Mouse (Mus musculus): ENCODE data around the gene Metap1. TPM values are rescaled to one million over a fixed set of nuclear protein-coding genes. Genes with fewer than 3 reads are reported as not detected.

Gene Metap1
- polyA plus RNA-seq, 1 experiment = 105 TPM

DNA sequence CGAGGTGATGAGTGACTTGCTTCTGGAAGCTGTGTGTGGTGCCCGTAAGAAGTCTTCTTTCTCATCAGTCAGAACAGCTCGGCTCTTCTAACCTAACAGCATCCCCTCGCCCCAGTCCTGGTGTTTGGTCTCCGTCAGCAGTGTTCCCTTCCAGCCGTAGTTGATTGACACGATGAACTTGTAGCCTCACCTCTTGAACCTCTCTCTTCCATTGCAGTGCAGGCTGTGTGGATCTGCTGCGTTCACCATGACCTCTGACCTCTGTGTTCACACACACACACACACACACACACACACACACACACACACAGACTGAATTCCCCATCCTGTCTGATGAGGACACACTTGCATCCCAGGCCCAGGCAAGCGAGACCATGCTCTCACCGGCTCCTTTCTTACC is 37.1 kb downstream of the Metap1 start:
- Histone ChIP-seq H3K9ac (ENCODE audit: low read depth, poor library complexity, severe bottlenecking) (no peak overlapping the region), H3K4me1 (ENCODE audit: control insufficient read depth, insufficient read depth, low read length) (no peaks in the 10 kb centered on the region), H3K27ac (ENCODE audit: insufficient read depth, low read length) (no peak overlapping the region), H3K9me3 (replicated peaks; ENCODE audit: control insufficient read depth, insufficient read depth, low read length, poor library complexity, severe bottlenecking) (no peaks in the 10 kb centered on the region), H3K36me3 (ENCODE audit: control insufficient read depth, insufficient read depth, low read length, poor library complexity, severe bottlenecking) (peaks cover 78% of the 10 kb centered on the region), H3K27me3 (ENCODE audit: control insufficient read depth, insufficient read depth, low read length, poor library complexity, severe bottlenecking) (no peaks in the 10 kb centered on the region), H3K4me3 (ENCODE audit: low read depth, low read length) (no peak overlapping the region)
- no peak for TF ChIP-seq CTCF (IDR thresholded peaks at IDR 0.05; ENCODE audit: low read depth, low read length)
- TF ChIP-seq POLR2A (IDR thresholded peaks at IDR 0.05; ENCODE audit: insufficient read depth, low read length) = no peak
- no peak for TF ChIP-seq EP300 (IDR thresholded peaks at IDR 0.05; ENCODE audit: insufficient read depth, low read depth, low read length)

DNA sequence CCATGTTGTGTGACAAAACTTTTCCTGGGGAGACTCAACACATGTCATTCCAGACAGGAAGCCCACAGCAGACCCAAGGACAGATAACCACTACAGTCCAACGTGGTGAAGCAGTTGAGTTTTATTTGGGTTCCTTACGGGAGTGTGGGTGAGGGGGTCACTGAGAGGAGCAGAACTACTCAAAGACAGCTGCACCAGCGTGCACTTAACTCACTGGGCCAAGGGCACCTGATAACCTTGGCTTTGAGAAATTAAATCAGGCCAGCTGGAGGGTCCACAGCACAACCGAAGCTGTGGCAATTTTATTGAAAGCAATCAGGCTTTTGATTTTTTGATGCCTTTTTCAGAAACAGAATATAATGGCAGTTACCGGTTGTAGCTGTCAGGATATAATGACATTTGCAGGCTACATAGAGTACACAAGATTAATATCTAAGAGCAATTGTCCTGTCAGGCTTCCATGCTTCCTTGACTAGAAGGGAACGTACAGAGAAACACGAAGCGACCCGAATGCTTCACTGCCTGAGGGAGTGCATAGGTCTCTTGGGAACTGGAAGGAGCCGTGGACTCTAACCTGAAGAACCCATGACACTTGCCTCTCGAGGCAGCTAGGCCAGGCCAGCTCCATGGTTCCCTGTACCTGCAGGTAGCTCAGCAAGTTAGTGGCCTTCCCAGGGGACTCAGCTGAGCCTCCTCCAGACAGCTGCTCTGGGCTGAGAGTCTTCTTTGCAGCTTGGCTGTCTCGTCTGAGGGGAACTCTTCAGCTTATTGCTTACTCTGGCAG is 41.0 kb downstream of the Metap1 start:
- no peak overlapping the region for H3K9ac ChIP-seq (ENCODE audit: low read depth, poor library complexity, severe bottlenecking)
- H3K9me3 ChIP-seq (replicated peaks; ENCODE audit: control insufficient read depth, insufficient read depth, low read length, poor library complexity, severe bottlenecking) = no peaks in the 10 kb centered on the region
- no peaks in the 10 kb centered on the region for H3K4me1 ChIP-seq (ENCODE audit: control insufficient read depth, insufficient read depth, low read length)
- peaks cover 73% of the 10 kb centered on the region for H3K36me3 ChIP-seq (ENCODE audit: control insufficient read depth, insufficient read depth, low read length, poor library complexity, severe bottlenecking)
- TF ChIP-seq POLR2A (IDR thresholded peaks at IDR 0.05; ENCODE audit: insufficient read depth, low read length) = no peak
- TF ChIP-seq CTCF (IDR thresholded peaks at IDR 0.05; ENCODE audit: low read depth, low read length) = no peak
- TF ChIP-seq EP300 (IDR thresholded peaks at IDR 0.05; ENCODE audit: insufficient read depth, low read depth, low read length) = no peak
- no peaks in the 10 kb centered on the region for H3K27me3 ChIP-seq (ENCODE audit: control insufficient read depth, insufficient read depth, low read length, poor library complexity, severe bottlenecking)
- H3K27ac ChIP-seq (ENCODE audit: insufficient read depth, low read length) = no peak overlapping the region
- H3K4me3 ChIP-seq (ENCODE audit: low read depth, low read length) = no peak overlapping the region

DNA sequence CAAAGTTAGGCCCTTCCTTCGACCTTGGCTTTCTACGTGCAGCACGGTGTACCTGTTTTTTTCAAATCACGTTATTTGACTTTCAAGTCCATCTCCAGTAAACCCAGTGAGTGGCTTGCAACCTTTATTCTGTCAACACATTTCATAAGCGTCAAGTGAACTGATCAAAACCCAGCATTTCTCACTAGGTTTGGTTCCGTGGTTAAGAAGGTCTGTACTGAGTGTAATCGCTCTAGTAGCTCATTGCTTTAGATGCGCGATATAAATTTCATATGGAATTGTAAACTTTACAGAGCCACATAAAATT is 45.9 kb downstream of the Metap1 start:
- H3K4me3 ChIP-seq (ENCODE audit: low read depth, low read length) = peak overlapping the region; percentile 93

DNA sequence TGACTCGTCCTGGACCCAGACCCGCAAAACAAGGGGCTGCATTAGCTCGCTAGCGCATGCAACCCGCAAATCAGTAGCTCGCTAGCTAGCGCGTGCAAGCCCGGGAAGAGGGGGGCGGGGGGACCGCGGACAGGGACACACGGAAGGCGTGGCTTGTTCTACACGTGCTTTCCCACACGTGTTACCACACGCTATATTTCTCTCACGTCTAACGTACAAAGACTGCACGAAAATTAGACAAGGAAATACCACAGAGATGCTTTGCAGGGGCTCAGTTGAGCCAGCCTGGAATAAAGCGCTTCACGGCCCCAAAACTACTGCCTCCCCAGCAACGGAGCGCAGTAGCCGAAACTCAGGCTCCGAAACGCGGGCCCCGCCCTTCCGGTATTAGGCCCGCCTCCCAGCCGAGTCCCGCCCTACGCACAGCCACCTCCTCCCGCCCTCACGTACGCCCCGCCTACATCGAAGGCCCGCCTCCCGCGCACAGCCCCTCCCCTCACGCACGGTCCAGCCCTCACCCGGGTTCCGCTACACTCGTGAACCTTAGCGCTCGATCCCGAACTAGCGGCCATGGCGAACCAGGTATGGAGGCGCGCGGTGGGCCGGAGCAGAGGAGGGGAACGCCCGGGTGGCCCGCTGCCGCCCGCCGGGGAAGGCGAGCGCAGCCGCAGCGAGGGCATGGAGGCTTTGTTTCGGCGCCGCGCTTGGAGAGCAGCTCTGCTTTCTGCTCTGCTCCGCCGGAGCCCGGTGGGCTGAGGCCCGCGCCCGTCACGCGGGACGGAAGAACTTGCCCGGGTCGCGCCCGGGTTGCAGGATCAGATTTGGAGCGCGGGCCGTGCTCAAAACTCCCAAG is 46.5 kb downstream of the Metap1 start, which contains the start of gene Adh5:
TSS of gene Adh5 (plus strand) at position 482 of the 853 bp plus-strand sequence.
- no peaks in the 10 kb centered on the region; the same call in 1 of the 2 replicates for H3K9me3 ChIP-seq (replicated peaks; ENCODE audit: control insufficient read depth, insufficient read depth, low read length, poor library complexity, severe bottlenecking)
- H3K4me1 ChIP-seq (ENCODE audit: control insufficient read depth, insufficient read depth, low read length) = no peaks in the 10 kb centered on the region
- peak within 1 kb of the TSS; percentile 79 for H3K9ac ChIP-seq (ENCODE audit: low read depth, poor library complexity, severe bottlenecking)
- TF ChIP-seq EP300 (IDR thresholded peaks at IDR 0.05; ENCODE audit: insufficient read depth, low read depth, low read length) (peak; percentile 44; the same call in 1 of the 2 replicates), POLR2A (IDR thresholded peaks at IDR 0.05; ENCODE audit: insufficient read depth, low read length) (peak; percentile 64), CTCF (IDR thresholded peaks at IDR 0.05; ENCODE audit: low read depth, low read length) (no peak)
- no peaks in the 10 kb centered on the region for H3K27me3 ChIP-seq (ENCODE audit: control insufficient read depth, insufficient read depth, low read length, poor library complexity, severe bottlenecking)
- peak within 1 kb of the TSS; percentile 93 for H3K4me3 ChIP-seq (ENCODE audit: low read depth, low read length)
- peaks cover 28% of the 10 kb centered on the region for H3K36me3 ChIP-seq (ENCODE audit: control insufficient read depth, insufficient read depth, low read length, poor library complexity, severe bottlenecking)
- H3K27ac ChIP-seq (ENCODE audit: insufficient read depth, low read length) = peak within 1 kb of the TSS; percentile 49; the same call in 1 of the 2 replicates

More for the DNA sequence above, 45.9 kb downstream of the Metap1 start:
- no peak for TF ChIP-seq POLR2A (IDR thresholded peaks at IDR 0.05; ENCODE audit: insufficient read depth, low read length)
- TF ChIP-seq CTCF (IDR thresholded peaks at IDR 0.05; ENCODE audit: low read depth, low read length) = no peak
- no peak for TF ChIP-seq EP300 (IDR thresholded peaks at IDR 0.05; ENCODE audit: insufficient read depth, low read depth, low read length)
- Histone ChIP-seq H3K9ac (ENCODE audit: low read depth, poor library complexity, severe bottlenecking) (peak overlapping the region; percentile 79), H3K4me1 (ENCODE audit: control insufficient read depth, insufficient read depth, low read length) (no peaks in the 10 kb centered on the region), H3K36me3 (ENCODE audit: control insufficient read depth, insufficient read depth, low read length, poor library complexity, severe bottlenecking) (peaks cover 34% of the 10 kb centered on the region), H3K27ac (ENCODE audit: insufficient read depth, low read length) (no peak overlapping the region), H3K27me3 (ENCODE audit: control insufficient read depth, insufficient read depth, low read length, poor library complexity, severe bottlenecking) (no peaks in the 10 kb centered on the region), H3K9me3 (replicated peaks; ENCODE audit: control insufficient read depth, insufficient read depth, low read length, poor library complexity, severe bottlenecking) (no peaks in the 10 kb centered on the region; the same call in 1 of the 2 replicates)

DNA sequence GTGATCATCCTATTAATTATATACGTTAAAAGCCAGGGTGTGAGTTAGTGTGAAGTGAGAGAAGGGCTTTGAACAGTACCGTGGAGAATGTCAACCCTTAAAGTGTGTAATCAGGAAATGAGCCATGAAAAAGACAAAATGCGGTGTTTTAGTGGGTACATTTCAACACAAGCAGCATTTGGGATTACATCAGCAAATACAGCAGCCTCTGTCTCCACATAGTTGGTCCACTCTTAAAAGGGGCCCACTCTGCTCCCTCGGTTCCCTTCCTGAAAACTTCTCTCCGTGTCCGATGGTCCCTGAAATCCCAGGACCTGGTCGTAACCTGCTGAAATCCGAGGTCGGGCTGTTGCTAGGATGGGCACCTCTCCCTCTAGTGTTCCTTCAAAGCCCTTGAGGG is 47.1 kb downstream of the Metap1 start:
- Histone ChIP-seq H3K36me3 (ENCODE audit: control insufficient read depth, insufficient read depth, low read length, poor library complexity, severe bottlenecking) (peaks cover 22% of the 10 kb centered on the region), H3K4me3 (ENCODE audit: low read depth, low read length) (peak overlapping the region; percentile 84), H3K27ac (ENCODE audit: insufficient read depth, low read length) (peak overlapping the region; percentile 49; the same call in 1 of the 2 replicates), H3K4me1 (ENCODE audit: control insufficient read depth, insufficient read depth, low read length) (no peaks in the 10 kb centered on the region), H3K9me3 (replicated peaks; ENCODE audit: control insufficient read depth, insufficient read depth, low read length, poor library complexity, severe bottlenecking) (peaks cover 3% of the 10 kb centered on the region), H3K9ac (ENCODE audit: low read depth, poor library complexity, severe bottlenecking) (peak overlapping the region; percentile 79), H3K27me3 (ENCODE audit: control insufficient read depth, insufficient read depth, low read length, poor library complexity, severe bottlenecking) (no peaks in the 10 kb centered on the region)
- TF ChIP-seq POLR2A (IDR thresholded peaks at IDR 0.05; ENCODE audit: insufficient read depth, low read length) (no peak), CTCF (IDR thresholded peaks at IDR 0.05; ENCODE audit: low read depth, low read length) (no peak)

All from ES-Bruce4 (cell line).